Mouse (Mus musculus) embryonic fibroblast, embryonic 13.5 days (primary cell): ENCODE measurements around the gene Mllt3. TPM values are rescaled to one million over a fixed set of nuclear protein-coding genes. Genes with fewer than 3 reads are reported as not detected.

Experiments used
- H3K27ac ChIP-seq: 2 replicates; pipeline ENCODE4 v1.5.1; 2012; ENCODE audit warnings: low read length, control low read depth, inconsistent platforms; ENCODE audit not compliant: insufficient read depth
- H3K4me1 ChIP-seq: 2 replicates; pipeline ENCODE4 v1.6.1; 2011; ENCODE audit warnings: low read length; ENCODE audit not compliant: control insufficient read depth, insufficient read depth
- H3K4me3 ChIP-seq: 2 replicates; pipeline ENCODE4 v1.5.1; 2011; ENCODE audit warnings: mild to moderate bottlenecking, control low read depth, low read length; ENCODE audit not compliant: insufficient read depth
- CTCF ChIP-seq: IDR thresholded peaks from 2 replicates; pipeline ENCODE4 v1.5.1; 2011; ENCODE audit warnings: mild to moderate bottlenecking, control low read depth, low read length, moderate library complexity, borderline replicate concordance; ENCODE audit not compliant: insufficient read depth
- POLR2A ChIP-seq: IDR thresholded peaks from 2 replicates; pipeline ENCODE4 v1.6.1; 2011; ENCODE audit warnings: low read depth, mild to moderate bottlenecking, control low read depth, low read length, moderate library complexity
- polyA plus RNA-seq: library from polyadenylated mRNA; stranded (reverse); fragments of >200 nt; gene quantifications from 2 replicates; pipeline ENCODE4 v1.2.4, GENCODE M21; 2011; ENCODE audit warnings: low read depth; ENCODE audit not compliant: missing spikeins, insufficient read length

Mllt3 gene
- polyA plus RNA-seq, 1 experiment: 42.0 TPM

- H3K4me1 ChIP-seq: peaks cover 17% of the 10 kb centered on the region
- peak overlapping the region; percentile 55 for H3K27ac ChIP-seq
- TF ChIP-seq POLR2A (no peak), CTCF (no peak)
- H3K4me3 ChIP-seq: no peak overlapping the region
Measured at GRCm38 (mm10) chr4:87837471-87838361, 195.4 kb downstream of the Mllt3 start.

- Histone ChIP-seq H3K27ac (peak overlapping the region; percentile 34; the same call in 1 of the 2 replicates), H3K4me3 (no peak overlapping the region), H3K4me1 (peaks cover 17% of the 10 kb centered on the region)
- no peak for TF ChIP-seq CTCF
- TF ChIP-seq POLR2A: no peak
Measured at GRCm38 (mm10) chr4:87836257-87836656, 196.9 kb downstream of the Mllt3 start.

- no peak overlapping the region for H3K27ac ChIP-seq
- H3K4me1 ChIP-seq: peaks cover 16% of the 10 kb centered on the region
- TF ChIP-seq CTCF (no peak), POLR2A (no peak)
- H3K4me3 ChIP-seq: no peak overlapping the region
Measured at GRCm38 (mm10) chr4:87835191-87835590, 198.0 kb downstream of the Mllt3 start.

- Histone ChIP-seq H3K4me1 (peaks cover 11% of the 10 kb centered on the region), H3K4me3 (no peak overlapping the region), H3K27ac (no peak overlapping the region)
- no peak for TF ChIP-seq CTCF
- no peak for TF ChIP-seq POLR2A
Measured at GRCm38 (mm10) chr4:87834310-87834709, 198.9 kb downstream of the Mllt3 start.

GRCm38 (mm10) chr4:87830794-87831306, 202.3 kb downstream of the Mllt3 start:
- Histone ChIP-seq H3K4me1 (no peaks in the 10 kb centered on the region; the same call in 1 of the 2 replicates), H3K27ac (no peak overlapping the region)
- no peak for TF ChIP-seq POLR2A
- TF ChIP-seq CTCF: no peak

GRCm38 (mm10) chr4:87829426-87830063, 203.6 kb downstream of the Mllt3 start:
- no peak overlapping the region for H3K27ac ChIP-seq
- no peaks in the 10 kb centered on the region; the same call in 1 of the 2 replicates for H3K4me1 ChIP-seq
- H3K4me3 ChIP-seq: no peak overlapping the region
- no peak for TF ChIP-seq CTCF
- no peak for TF ChIP-seq POLR2A

More at GRCm38 (mm10) chr4:87830794-87831306, 202.3 kb downstream of the Mllt3 start:
- H3K4me3 ChIP-seq: no peak overlapping the region

- no peak for TF ChIP-seq CTCF
- Histone ChIP-seq H3K27ac (no peak overlapping the region), H3K4me1 (peaks cover 3% of the 10 kb centered on the region; the same call in 1 of the 2 replicates), H3K4me3 (no peak overlapping the region)
Measured at GRCm38 (mm10) chr4:87826336-87826735, 206.8 kb downstream of the Mllt3 start.

- TF ChIP-seq POLR2A (no peak), CTCF (no peak)
- Histone ChIP-seq H3K4me1 (peaks cover 6% of the 10 kb centered on the region), H3K27ac (no peak overlapping the region), H3K4me3 (no peak overlapping the region)
Measured at GRCm38 (mm10) chr4:87823623-87824022, 209.5 kb downstream of the Mllt3 start.

- TF ChIP-seq POLR2A (no peak), CTCF (no peak)
- Histone ChIP-seq H3K4me1 (peaks cover 6% of the 10 kb centered on the region), H3K27ac (no peak overlapping the region), H3K4me3 (no peak overlapping the region)
Measured at GRCm38 (mm10) chr4:87823191-87823590, 210.0 kb downstream of the Mllt3 start.

- Histone ChIP-seq H3K27ac (no peak overlapping the region), H3K4me3 (no peak overlapping the region), H3K4me1 (peaks cover 6% of the 10 kb centered on the region)
- TF ChIP-seq CTCF: no peak
- no peak for TF ChIP-seq POLR2A
Measured at GRCm38 (mm10) chr4:87820911-87821310, 212.3 kb downstream of the Mllt3 start.

GRCm38 (mm10) chr4:87819182-87819581, 214.0 kb downstream of the Mllt3 start:
- H3K4me1 ChIP-seq: peaks cover 6% of the 10 kb centered on the region
- no peak overlapping the region for H3K27ac ChIP-seq
- no peak overlapping the region for H3K4me3 ChIP-seq
- TF ChIP-seq POLR2A: no peak
- TF ChIP-seq CTCF: no peak
